Mouse (Mus musculus) gastrocnemius, postnatal 10 days (tissue): Measurements from ENCODE around the gene Lamtor3. TPM values are rescaled to one million over a fixed set of nuclear protein-coding genes. Genes with fewer than 3 reads are reported as not detected.
"Not testable (repeated sequence)": the region's sequence is repeated elsewhere in the genome, so short reads cannot be mapped to it uniquely, and the experiment has no call there.

Source experiments
- DNase-seq: peaks from one replicate; pipeline ENCODE4 v3.0.0; 2021; ENCODE audit warnings: mixed read lengths
- total RNA-seq, 2 experiments: library from RNA; stranded (reverse); gene quantifications; 2 replicates each; pipeline ENCODE4 v1.2.3; 2021

Lamtor3 gene
- total RNA-seq, 2 experiments from 2014 or later: 56.8 to 58.3 TPM

- no peak for DNase-seq
These were observed 43.6 kb downstream of the Lamtor3 start for GRCm38 (mm10) chr3:137961736-137962385.

- DNase-seq: no peak
These were observed 45.2 kb downstream of the Lamtor3 start for GRCm38 (mm10) chr3:137963508-137963907.

DNA sequence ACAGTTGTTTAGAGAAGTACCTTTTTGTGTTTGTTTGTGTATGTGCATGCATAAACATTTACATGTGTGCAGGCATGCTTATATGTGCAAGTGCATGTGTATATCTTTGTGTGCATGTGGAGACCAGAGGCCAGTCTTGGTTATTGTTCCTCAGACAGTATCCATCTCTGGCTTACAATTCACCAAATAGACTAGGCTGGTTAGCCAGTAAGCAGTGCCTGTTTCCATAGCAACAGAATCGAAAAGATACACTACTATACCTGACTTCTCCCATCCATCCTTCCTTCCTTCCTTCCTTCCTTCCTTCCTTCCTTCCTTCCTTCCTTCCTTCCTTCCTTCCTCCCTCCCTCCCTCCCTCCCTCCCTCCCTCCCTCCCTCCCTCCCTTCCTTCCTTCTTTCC is 45.7 kb downstream of the Lamtor3 start:
- not testable (repeated sequence) for DNase-seq

DNA sequence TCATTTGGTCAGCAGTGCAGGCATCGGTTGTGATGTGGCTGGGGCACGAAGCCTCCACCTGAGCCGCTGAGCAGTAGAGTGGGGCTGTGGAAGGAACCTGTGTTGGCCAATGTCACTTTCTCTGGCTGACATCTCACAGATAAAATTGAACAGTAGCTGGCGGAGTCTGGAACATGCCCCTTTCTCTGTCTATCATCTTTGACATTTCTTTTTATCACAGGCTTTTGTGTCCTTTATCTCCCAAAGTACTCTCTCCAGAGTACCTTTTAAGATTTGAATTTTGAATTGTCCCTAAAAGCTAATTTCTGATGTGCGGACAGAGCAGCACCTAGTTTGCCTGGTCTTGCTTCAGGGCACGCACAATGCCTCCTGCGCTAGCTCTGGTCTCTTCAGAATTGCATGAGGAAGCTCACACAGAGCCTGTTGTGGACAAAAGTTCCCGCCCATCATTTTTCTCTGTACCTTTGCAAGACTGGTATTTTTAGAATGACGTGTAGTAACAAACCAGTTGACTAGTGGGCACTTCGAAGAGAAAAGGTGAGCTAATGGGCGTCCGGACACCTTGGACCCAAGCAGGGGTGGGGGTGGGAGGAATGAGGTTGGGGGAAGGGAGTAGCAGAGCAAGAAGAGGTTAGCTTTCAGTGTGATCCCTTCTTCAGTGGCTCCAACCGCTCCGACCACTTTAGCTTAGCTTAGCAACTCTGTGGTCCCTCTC is 50.0 kb downstream of the Lamtor3 start:
- no peak for DNase-seq

- DNase-seq: no peak
These were observed 50.6 kb downstream of the Lamtor3 start for GRCm38 (mm10) chr3:137968820-137969486.

DNA sequence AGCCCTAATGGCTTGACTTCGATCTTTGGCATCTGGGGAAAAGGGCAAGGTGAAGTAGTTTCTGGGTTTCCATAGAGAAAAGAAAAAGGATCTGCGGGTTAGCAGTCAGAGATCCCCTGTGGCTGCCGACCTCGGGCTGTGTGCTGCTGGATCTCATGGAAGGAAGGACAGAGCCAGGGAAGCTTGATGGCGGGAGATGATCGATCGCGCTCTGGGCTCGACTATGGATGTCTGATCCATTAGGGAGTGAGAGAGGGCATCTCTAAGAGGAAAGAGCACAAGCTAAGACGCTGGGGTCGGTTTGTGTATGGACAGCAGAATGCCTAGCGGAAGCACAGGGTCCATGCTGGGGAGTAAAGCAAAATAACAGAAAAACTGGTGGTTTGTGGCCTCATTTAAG is 51.6 kb downstream of the Lamtor3 start:
- DNase-seq: no peak

- DNase-seq: no peak
These were observed 53.9 kb downstream of the Lamtor3 start for GRCm38 (mm10) chr3:137972224-137972623.

- DNase-seq: no peak
These were observed 54.7 kb downstream of the Lamtor3 start for GRCm38 (mm10) chr3:137972989-137973388.

DNA sequence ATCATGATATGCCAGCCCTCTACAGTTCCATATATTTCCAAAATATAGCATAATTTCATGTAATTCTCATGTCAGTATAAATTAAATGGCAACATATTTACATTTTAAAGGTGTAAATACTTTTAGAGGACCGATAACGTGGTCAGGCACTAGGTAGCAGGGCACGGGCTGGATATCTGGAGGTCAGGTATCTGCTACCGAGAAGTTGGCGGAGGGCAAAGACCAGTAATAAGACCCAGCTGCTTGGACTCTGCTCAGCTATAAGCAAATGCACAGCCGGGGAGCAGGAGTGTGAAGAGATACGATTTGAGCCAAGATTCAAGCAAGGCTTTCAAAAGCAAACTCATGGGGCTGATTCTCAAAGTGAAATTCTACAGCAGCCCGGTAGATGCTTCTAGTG is 56.0 kb downstream of the Lamtor3 start:
- DNase-seq: no peak

DNA sequence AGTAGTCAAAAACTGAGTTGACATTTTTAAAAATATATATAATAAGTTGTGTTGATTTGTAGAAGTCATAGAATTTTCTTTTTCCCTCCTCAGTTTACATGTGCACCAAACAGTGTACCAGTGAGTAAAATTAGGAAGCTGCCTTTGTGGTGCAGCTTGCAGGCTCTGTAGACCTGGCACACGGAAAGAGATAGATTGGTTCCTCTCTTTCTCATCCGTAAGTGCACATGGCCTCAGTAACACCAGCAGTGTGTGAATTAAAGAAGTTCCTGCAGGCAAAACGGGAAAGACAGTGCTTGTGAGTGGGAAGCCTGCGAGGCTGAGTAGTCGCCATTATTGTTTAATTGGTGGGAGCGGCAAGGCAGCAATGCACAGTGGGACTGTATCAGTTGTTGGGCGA is 57.1 kb downstream of the Lamtor3 start:
- no peak for DNase-seq

GRCm38 (mm10) chr3:137975856-137976423 is 57.6 kb downstream of the Lamtor3 start:
- no peak for DNase-seq

- DNase-seq: no peak
These were observed 58.8 kb downstream of the Lamtor3 start for GRCm38 (mm10) chr3:137976943-137977628.

DNA sequence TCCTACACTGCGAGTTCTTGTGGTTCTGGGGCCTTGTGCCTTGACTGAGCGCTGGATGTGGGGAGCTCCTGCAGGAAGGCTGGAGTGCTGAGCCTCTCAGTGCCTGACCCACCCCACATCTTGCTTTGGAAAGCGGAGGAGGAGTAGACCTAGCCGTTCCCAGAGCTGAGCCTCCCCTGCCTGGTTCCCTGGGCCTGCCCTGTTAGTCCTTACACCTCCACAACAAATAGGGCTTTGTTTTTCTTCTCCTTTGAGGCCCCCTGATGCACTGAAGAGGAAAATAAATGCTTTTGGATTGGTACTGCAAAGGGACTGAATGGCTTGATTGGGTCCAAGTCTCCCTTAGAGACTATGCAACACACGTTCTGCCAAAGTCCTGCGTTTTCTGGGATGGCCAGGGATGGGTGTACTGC is 59.3 kb downstream of the Lamtor3 start:
- no peak for DNase-seq

DNA sequence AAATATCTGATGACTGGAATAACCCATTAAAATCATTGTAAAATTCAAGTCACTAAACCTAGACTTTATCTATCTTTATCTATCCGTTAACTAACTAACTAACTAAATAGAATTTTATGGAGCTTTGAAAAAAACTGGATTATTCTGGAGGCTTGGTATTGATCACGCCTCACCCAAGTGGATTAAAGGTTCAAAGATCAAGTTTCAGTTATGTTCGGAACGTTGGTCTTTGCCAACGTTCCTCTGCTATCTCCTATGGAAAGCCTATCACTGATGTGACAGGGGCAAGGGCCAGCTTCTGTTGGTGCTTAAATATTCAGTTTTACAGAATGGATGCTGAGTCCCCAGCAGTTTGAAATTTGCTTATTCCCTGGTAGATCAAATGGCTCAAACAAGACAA is 59.9 kb downstream of the Lamtor3 start:
- DNase-seq: no peak

Other genes with a start within 250 kb of the Lamtor3 start
- not detected for gene Gm21962, start 247.0 kb upstream of the Lamtor3 start, total RNA-seq
- gene H2afz, start 54.0 kb upstream of the Lamtor3 start, total RNA-seq: 100 to 1,000 TPM; 136 to 144 TPM
- 10 to 100 TPM in 1 of 2 experiments, 1 to 10 TPM in 1; 8.6 to 11.6 TPM for gene Dnajb14, start 50.8 kb upstream of the Lamtor3 start, total RNA-seq
- gene Dapp1, start 63.0 kb downstream of the Lamtor3 start, total RNA-seq: 1 to 10 TPM in 1 of 2 experiments, under 1 TPM in 1; 0.89 to 2.0 TPM
- 100 to 1,000 TPM; 191 to 209 TPM for gene 1110002E22Rik, start 146.5 kb downstream of the Lamtor3 start, total RNA-seq
- gene Gm5105, start 148.9 kb downstream of the Lamtor3 start, total RNA-seq: 1 to 10 TPM; 2.0 to 2.5 TPM
- 1 to 10 TPM; 4.2 to 4.5 TPM for gene Trmt10a, start 224.9 kb downstream of the Lamtor3 start, total RNA-seq
- 1 to 10 TPM; 3.6 to 3.7 TPM for gene Mttp, start 226.5 kb downstream of the Lamtor3 start, total RNA-seq